Mouse (Mus musculus) lung, adult 2 months (tissue): ENCODE results near the gene Tmprss11c.

ENCODE experiments used
- CTCF ChIP-seq: fragments of 200-500 bp; IDR thresholded peaks from 2 replicates; pipeline ENCODE4 v1.5.1; 2011; ENCODE audit warnings: mild to moderate bottlenecking, low read length, control low read depth; ENCODE audit not compliant: insufficient read depth
- POLR2A ChIP-seq: fragments of 200-500 bp; IDR thresholded peaks from 2 replicates; pipeline ENCODE4 v1.6.1; 2011; ENCODE audit warnings: low read depth, mild to moderate bottlenecking, control low read depth, low read length, borderline replicate concordance; ENCODE audit errors: extremely low read depth

DNA sequence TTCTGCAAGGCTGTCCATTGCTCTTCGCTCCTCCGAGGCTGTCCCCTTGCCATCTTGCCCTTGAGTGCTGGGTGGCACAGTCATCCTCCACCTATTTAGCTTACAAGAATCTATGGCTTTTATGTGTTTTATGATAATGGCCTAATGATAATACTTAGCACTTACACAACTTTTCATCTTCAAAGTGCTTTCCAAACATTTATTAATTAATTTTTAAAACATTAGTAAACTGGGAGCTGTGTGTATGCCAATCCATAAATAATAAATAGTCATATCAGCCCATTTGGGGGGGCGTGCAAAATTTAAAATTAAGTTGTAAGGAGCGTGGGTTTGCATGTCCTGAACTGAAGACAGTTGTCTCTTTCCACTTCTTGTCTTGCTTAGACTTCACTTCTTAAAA is at the start of gene Tmprss11c:
- no peak for TF ChIP-seq CTCF
- TF ChIP-seq POLR2A: no peak
